Mouse (Mus musculus) stomach, embryonic 16.5 days (tissue): ENCODE results near the gene Dvl1. TPM values are rescaled to one million over a fixed set of nuclear protein-coding genes. Genes with fewer than 3 reads are reported as not detected.

Experiments used
- ATAC-seq: fragments of 200-750 bp; cut with Nextera tagmentation; 2 replicates; pipeline ENCODE4 v1.8.0; 2017; ENCODE audit warnings: moderate number of reproducible peaks, moderate TSS enrichment; ENCODE audit not compliant: insufficient read depth, low FRiP score
- H3K27ac ChIP-seq: fragments of 300-500 bp; sonication (generic); 2 replicates; pipeline ENCODE4 v1.5.1; 2014; ENCODE audit warnings: low read length
- H3K27me3 ChIP-seq: fragments of 300-500 bp; sonication (generic); 2 replicates; pipeline ENCODE4 v1.6.1; 2014; ENCODE audit warnings: low read length, control low read depth, mixed read lengths; ENCODE audit not compliant: control insufficient read depth, insufficient read depth
- H3K36me3 ChIP-seq: fragments of 300-500 bp; sonication (generic); 2 replicates; pipeline ENCODE4 v1.6.1; 2014; ENCODE audit warnings: low read length; ENCODE audit not compliant: control insufficient read depth, insufficient read depth
- H3K4me1 ChIP-seq: fragments of 300-500 bp; sonication (generic); 2 replicates; pipeline ENCODE4 v1.6.1; 2014; ENCODE audit warnings: low read length, control low read depth, mixed read lengths; ENCODE audit not compliant: control insufficient read depth, insufficient read depth
- H3K4me2 ChIP-seq: fragments of 300-500 bp; sonication (generic); 2 replicates; pipeline ENCODE4 v1.6.1; 2014; ENCODE audit warnings: low read depth, low read length, mixed read lengths
- H3K4me3 ChIP-seq: fragments of 300-500 bp; sonication (generic); replicated peaks from 2 replicates; pipeline ENCODE4 v1.5.1; 2014; ENCODE audit warnings: mild to moderate bottlenecking, low read length
- H3K9ac ChIP-seq: fragments of 300-500 bp; sonication (generic); 2 replicates; pipeline ENCODE4 v1.6.1; 2014; ENCODE audit warnings: low read length
- H3K9me3 ChIP-seq: fragments of 300-500 bp; sonication (generic); replicated peaks from 2 replicates; pipeline ENCODE4 v1.6.1; 2016; ENCODE audit warnings: low read length, control low read depth; ENCODE audit not compliant: control insufficient read depth
- WGBS: fragments of 180-500 bp; shearing (Covaris S2); extraction: QIAGEN DNeasy Blood & Tissue Kit; methylation state at CpG from one replicate; pipeline ENCODE4 v1.1.7; 2014; 5-methylcytosine and 5-hydroxymethylcytosine counted together
- polyA plus RNA-seq: library from polyadenylated mRNA; unstranded; fragments of >200 nt; fragmentation: Nextera tagmentation; extraction: Ambion mirVana; gene quantifications from 2 replicates; pipeline ENCODE4 v1.2.1, GENCODE M21; 2015

Gene Dvl1
- polyA plus RNA-seq, 1 experiment from 2014 or later = 5.0 TPM

- H3K36me3 ChIP-seq = peaks cover 3% of the 10 kb centered on the region; the same call in 1 of the 2 replicates
- H3K4me3 ChIP-seq = peak overlapping the region; percentile 91
- H3K27ac ChIP-seq = peak overlapping the region; percentile 76
- peak overlapping the region; percentile 96 for H3K4me2 ChIP-seq
- WGBS = 16% methylated on average over 8 of the region's 8 CpGs
- H3K27me3 ChIP-seq = no peaks in the 10 kb centered on the region
- peaks cover 34% of the 10 kb centered on the region for H3K4me1 ChIP-seq
- no peaks in the 10 kb centered on the region for H3K9me3 ChIP-seq
- H3K9ac ChIP-seq = peak overlapping the region; percentile 61
- ATAC-seq = peak; percentile 34
Measured at GRCm38 (mm10) chr4:155894311-155894881, 47.2 kb downstream of the Dvl1 start.

- peak overlapping the region; percentile 91 for H3K4me3 ChIP-seq
- peak overlapping the region; percentile 96 for H3K4me2 ChIP-seq
- H3K9me3 ChIP-seq = no peaks in the 10 kb centered on the region
- H3K27me3 ChIP-seq = no peaks in the 10 kb centered on the region
- 31% methylated on average over 6 of the region's 6 CpGs for WGBS
- peak overlapping the region; percentile 61; the same call in 1 of the 2 replicates for H3K9ac ChIP-seq
- H3K36me3 ChIP-seq = peaks cover 3% of the 10 kb centered on the region; the same call in 1 of the 2 replicates
- no peak for ATAC-seq
- H3K4me1 ChIP-seq = peaks cover 30% of the 10 kb centered on the region
- peak overlapping the region; percentile 76; the same call in 1 of the 2 replicates for H3K27ac ChIP-seq
Measured at GRCm38 (mm10) chr4:155895216-155895615, 48.0 kb downstream of the Dvl1 start.

- H3K27ac ChIP-seq = no peak overlapping the region
- H3K9ac ChIP-seq = no peak overlapping the region
- no peak for ATAC-seq
- H3K4me2 ChIP-seq = no peak overlapping the region
- H3K4me1 ChIP-seq = peaks cover 25% of the 10 kb centered on the region
- WGBS = 97% methylated on average over 4 of the region's 4 CpGs
- no peak overlapping the region for H3K4me3 ChIP-seq
- no peaks in the 10 kb centered on the region for H3K9me3 ChIP-seq
- H3K27me3 ChIP-seq = no peaks in the 10 kb centered on the region
- H3K36me3 ChIP-seq = peaks cover 3% of the 10 kb centered on the region; the same call in 1 of the 2 replicates
Measured at GRCm38 (mm10) chr4:155895826-155896225, 48.6 kb downstream of the Dvl1 start.

GRCm38 (mm10) chr4:155896461-155896860 lies 49.3 kb downstream of the Dvl1 start:
- no peak overlapping the region for H3K4me2 ChIP-seq
- H3K4me3 ChIP-seq = no peak overlapping the region
- H3K36me3 ChIP-seq = peaks cover 6% of the 10 kb centered on the region
- H3K9ac ChIP-seq = no peak overlapping the region
- H3K4me1 ChIP-seq = peaks cover 25% of the 10 kb centered on the region
- no peaks in the 10 kb centered on the region for H3K27me3 ChIP-seq
- 97% methylated on average over 12 of the region's 12 CpGs for WGBS
- no peak for ATAC-seq
- H3K27ac ChIP-seq = no peak overlapping the region
- no peaks in the 10 kb centered on the region for H3K9me3 ChIP-seq

- Histone ChIP-seq H3K36me3 (peaks cover 14% of the 10 kb centered on the region), H3K27ac (no peak overlapping the region), H3K4me2 (no peak overlapping the region), H3K27me3 (no peaks in the 10 kb centered on the region), H3K9me3 (no peaks in the 10 kb centered on the region), H3K4me1 (peaks cover 19% of the 10 kb centered on the region), H3K4me3 (no peak overlapping the region), H3K9ac (no peak overlapping the region)
- 99% methylated on average over 2 of the region's 2 CpGs for WGBS
- ATAC-seq = no peak
Measured at GRCm38 (mm10) chr4:155898318-155898717, 51.1 kb downstream of the Dvl1 start.

- peaks cover 22% of the 10 kb centered on the region for H3K36me3 ChIP-seq
- H3K27me3 ChIP-seq = no peaks in the 10 kb centered on the region
- H3K9me3 ChIP-seq = no peaks in the 10 kb centered on the region
- no peak for ATAC-seq
- H3K9ac ChIP-seq = no peak overlapping the region
- H3K27ac ChIP-seq = no peak overlapping the region
- 93% methylated on average over 7 of the region's 7 CpGs for WGBS
- peaks cover 9% of the 10 kb centered on the region for H3K4me1 ChIP-seq
- H3K4me3 ChIP-seq = no peak overlapping the region
- H3K4me2 ChIP-seq = no peak overlapping the region
Measured at GRCm38 (mm10) chr4:155899355-155899754, 52.2 kb downstream of the Dvl1 start.

- Histone ChIP-seq H3K27ac (no peak overlapping the region), H3K36me3 (peaks cover 22% of the 10 kb centered on the region), H3K9me3 (no peaks in the 10 kb centered on the region), H3K4me2 (no peak overlapping the region), H3K9ac (no peak overlapping the region), H3K27me3 (no peaks in the 10 kb centered on the region), H3K4me1 (no peaks in the 10 kb centered on the region), H3K4me3 (no peak overlapping the region)
- WGBS = 73% methylated on average over 3 of the region's 3 CpGs
- ATAC-seq = no peak
Measured at GRCm38 (mm10) chr4:155901205-155901604, 54.0 kb downstream of the Dvl1 start.

- Histone ChIP-seq H3K9ac (no peak overlapping the region), H3K9me3 (no peaks in the 10 kb centered on the region), H3K4me3 (no peak overlapping the region), H3K27ac (no peak overlapping the region), H3K36me3 (peaks cover 19% of the 10 kb centered on the region; the same call in 1 of the 2 replicates), H3K27me3 (no peaks in the 10 kb centered on the region), H3K4me1 (no peaks in the 10 kb centered on the region), H3K4me2 (no peak overlapping the region)
- no peak for ATAC-seq
- 92% methylated on average over 13 of the region's 13 CpGs for WGBS
Measured at GRCm38 (mm10) chr4:155903246-155903645, 56.0 kb downstream of the Dvl1 start.

- Histone ChIP-seq H3K27ac (no peak overlapping the region), H3K4me1 (no peaks in the 10 kb centered on the region), H3K4me3 (no peak overlapping the region), H3K9ac (no peak overlapping the region), H3K9me3 (no peaks in the 10 kb centered on the region), H3K27me3 (no peaks in the 10 kb centered on the region), H3K4me2 (no peak overlapping the region), H3K36me3 (peaks cover 19% of the 10 kb centered on the region; the same call in 1 of the 2 replicates)
- WGBS = 89% methylated on average over 13 of the region's 13 CpGs
- ATAC-seq = no peak
Measured at GRCm38 (mm10) chr4:155904318-155905102, 57.3 kb downstream of the Dvl1 start.
